Mouse (Mus musculus) embryonic fibroblast, embryonic 13.5 days (primary cell): ENCODE data around the gene Med11.

Experiments used
- CTCF ChIP-seq: IDR thresholded peaks from 2 replicates; pipeline ENCODE4 v1.5.1; 2011; ENCODE audit warnings: mild to moderate bottlenecking, control low read depth, low read length, moderate library complexity, borderline replicate concordance; ENCODE audit not compliant: insufficient read depth
- POLR2A ChIP-seq: IDR thresholded peaks from 2 replicates; pipeline ENCODE4 v1.6.1; 2011; ENCODE audit warnings: low read depth, mild to moderate bottlenecking, control low read depth, low read length, moderate library complexity

DNA sequence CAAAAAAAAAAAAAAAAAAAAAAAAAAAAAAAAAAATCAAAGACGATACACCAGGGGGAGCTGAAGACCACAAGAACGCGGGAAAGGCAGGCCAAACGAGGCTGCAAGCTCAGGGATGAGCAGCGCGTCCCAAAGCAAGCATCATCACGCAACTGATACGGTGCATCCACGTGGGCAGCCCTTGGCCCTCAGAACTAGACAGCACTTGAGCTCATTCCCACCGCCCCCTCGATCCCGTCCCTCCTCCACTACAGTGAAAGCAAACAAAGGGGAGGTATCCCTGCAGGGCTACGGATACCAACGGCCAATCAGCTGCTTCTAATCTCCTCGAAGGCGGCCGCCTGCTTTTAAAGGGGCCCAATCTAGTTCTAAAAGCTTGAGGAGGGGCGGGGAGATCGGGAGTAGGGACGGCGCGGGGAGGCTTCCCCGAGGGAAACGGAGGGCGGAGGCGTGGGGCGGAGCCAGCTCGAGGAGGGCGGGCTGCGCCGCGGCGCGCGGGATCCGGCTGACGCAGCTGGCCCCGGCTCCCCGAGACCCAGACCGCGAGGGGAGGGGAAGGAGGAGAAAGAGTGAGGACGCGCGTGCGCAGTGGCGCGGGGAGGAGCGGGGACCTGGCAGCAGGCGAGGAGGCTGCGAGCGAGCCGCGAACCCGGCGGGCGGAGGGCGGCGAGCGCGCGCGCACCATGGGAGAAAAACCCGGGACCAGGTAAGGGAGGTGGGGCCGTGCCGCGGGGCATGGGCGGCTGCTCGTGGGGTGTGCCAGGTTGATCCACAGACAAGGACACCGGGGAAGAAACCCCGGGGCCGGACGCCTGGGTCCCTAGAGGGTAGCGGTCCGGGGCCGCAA, 19.4 kb upstream of the Med11 start, which contains the start of gene Arrb2:
- TF ChIP-seq POLR2A = peak; percentile 73
- peak; percentile 80; the same call in 1 of the 2 replicates for TF ChIP-seq CTCF
